Mouse (Mus musculus) intestine, embryonic 14.5 days (tissue): Measurements from ENCODE around the gene Bet1l. TPM values are rescaled to one million over a fixed set of nuclear protein-coding genes. Genes with fewer than 3 reads are reported as not detected.

ENCODE experiments used
- ATAC-seq: fragments of 200-750 bp; cut with Nextera tagmentation; replicated peaks from 2 replicates; pipeline ENCODE4 v1.8.0; 2017; ENCODE audit warnings: low read depth, moderate number of reproducible peaks, moderate TSS enrichment, moderate library complexity; ENCODE audit not compliant: low FRiP score, low TSS enrichment
- DNase-seq: peaks from one replicate; pipeline ENCODE4 v3.0.0-alpha.2; 2018; ENCODE audit warnings: low spot score
- H3K27ac ChIP-seq: fragments of 300-500 bp; sonication (generic); 2 replicates; pipeline ENCODE4 v1.5.1; 2014; ENCODE audit warnings: low read depth, mild to moderate bottlenecking, control low read depth
- H3K27me3 ChIP-seq: fragments of 300-500 bp; sonication (generic); replicated peaks from 2 replicates; pipeline ENCODE4 v1.6.1; 2014; ENCODE audit warnings: low read length, control low read depth; ENCODE audit not compliant: control insufficient read depth, insufficient read depth
- H3K36me3 ChIP-seq: fragments of 300-500 bp; sonication (generic); 2 replicates; pipeline ENCODE4 v1.6.1; 2014; ENCODE audit warnings: low read length, control low read depth; ENCODE audit not compliant: control insufficient read depth, insufficient read depth
- H3K4me1 ChIP-seq: fragments of 300-500 bp; sonication (generic); replicated peaks from 2 replicates; pipeline ENCODE4 v1.6.1; 2014; ENCODE audit warnings: low read length, control low read depth, mixed read lengths; ENCODE audit not compliant: control insufficient read depth, insufficient read depth
- H3K4me2 ChIP-seq: fragments of 300-500 bp; sonication (generic); 2 replicates; pipeline ENCODE4 v1.6.1; 2014; ENCODE audit warnings: low read length
- H3K4me3 ChIP-seq: fragments of 300-500 bp; sonication (generic); 2 replicates; pipeline ENCODE4 v1.5.1; 2014; ENCODE audit warnings: low read depth, low read length, control low read depth, mixed read lengths
- H3K9ac ChIP-seq: fragments of 300-500 bp; sonication (generic); 2 replicates; pipeline ENCODE4 v1.6.1; 2014; ENCODE audit warnings: mild to moderate bottlenecking, low read length
- H3K9me3 ChIP-seq: fragments of 300-500 bp; sonication (generic); 2 replicates; pipeline ENCODE4 v1.6.1; 2016; ENCODE audit warnings: low read length, control low read depth; ENCODE audit not compliant: control insufficient read depth
- WGBS: fragments of 180-500 bp; shearing (Covaris S2); extraction: QIAGEN DNeasy Blood & Tissue Kit; methylation state at CpG from one replicate; pipeline ENCODE4 v1.1.7; 2014; 5-methylcytosine and 5-hydroxymethylcytosine counted together
- polyA plus RNA-seq: library from polyadenylated mRNA; unstranded; fragments of >200 nt; fragmentation: Nextera tagmentation; extraction: Ambion mirVana; gene quantifications from 2 replicates; pipeline ENCODE4 v1.2.1, GENCODE M21; 2014

Bet1l gene
- polyA plus RNA-seq, 1 experiment from 2014 or later, result 42.3 TPM

- no peak within 1 kb of the TSS for H3K4me2 ChIP-seq
- H3K27me3 ChIP-seq, result peaks cover 8% of the 10 kb centered on the region; the same call in 1 of the 2 replicates
- no peak within 1 kb of the TSS for H3K27ac ChIP-seq
- no peaks in the 10 kb centered on the region for H3K9me3 ChIP-seq
- no peaks in the 10 kb centered on the region for H3K36me3 ChIP-seq
- no peaks in the 10 kb centered on the region for H3K4me1 ChIP-seq
- no peak within 1 kb of the TSS for H3K9ac ChIP-seq
- ATAC-seq, result peak; percentile 78
- 29% methylated on average over 14 of the region's 14 CpGs for WGBS
- DNase-seq, result peak; percentile 99
- H3K4me3 ChIP-seq, result no peak within 1 kb of the TSS
These were observed 12.3 kb downstream of the Bet1l start, which contains the start of gene Scgb1c1 for GRCm38 (mm10) chr7:140844905-140845665. TSS of gene Scgb1c1 (plus strand) at chr7:140845547.

- Histone ChIP-seq H3K4me1 (no peaks in the 10 kb centered on the region), H3K36me3 (no peaks in the 10 kb centered on the region), H3K9ac (no peak overlapping the region), H3K4me3 (no peak overlapping the region), H3K27ac (no peak overlapping the region), H3K4me2 (no peak overlapping the region), H3K9me3 (no peaks in the 10 kb centered on the region), H3K27me3 (peaks cover 8% of the 10 kb centered on the region; the same call in 1 of the 2 replicates)
- WGBS, result 73% methylated on average over 7 of the region's 7 CpGs
- ATAC-seq (no peak), DNase-seq (no peak)
These were observed 13.6 kb downstream of the Bet1l start for GRCm38 (mm10) chr7:140843806-140844205.

- Histone ChIP-seq H3K9ac (no peak overlapping the region), H3K4me2 (no peak overlapping the region), H3K4me3 (no peak overlapping the region), H3K27ac (no peak overlapping the region), H3K9me3 (no peaks in the 10 kb centered on the region), H3K27me3 (peaks cover 8% of the 10 kb centered on the region; the same call in 1 of the 2 replicates), H3K4me1 (no peaks in the 10 kb centered on the region), H3K36me3 (no peaks in the 10 kb centered on the region)
- DNase-seq (no peak), ATAC-seq (no peak)
- WGBS, result 35% methylated on average over 19 of the region's 19 CpGs
These were observed 16.3 kb downstream of the Bet1l start for GRCm38 (mm10) chr7:140840750-140841735.

- DNase-seq (no peak), ATAC-seq (no peak)
- Histone ChIP-seq H3K9ac (no peak overlapping the region), H3K4me1 (no peaks in the 10 kb centered on the region), H3K36me3 (no peaks in the 10 kb centered on the region), H3K9me3 (no peaks in the 10 kb centered on the region), H3K27ac (no peak overlapping the region), H3K4me3 (no peak overlapping the region), H3K27me3 (peaks cover 8% of the 10 kb centered on the region; the same call in 1 of the 2 replicates), H3K4me2 (no peak overlapping the region)
- WGBS, result 56% methylated on average over 5 of the region's 5 CpGs
These were observed 17.8 kb downstream of the Bet1l start for GRCm38 (mm10) chr7:140839556-140839955.

- WGBS, result 79% methylated on average over 9 of the region's 9 CpGs
- Histone ChIP-seq H3K36me3 (no peaks in the 10 kb centered on the region), H3K27ac (no peak overlapping the region), H3K9me3 (no peaks in the 10 kb centered on the region), H3K4me2 (no peak overlapping the region), H3K27me3 (no peaks in the 10 kb centered on the region), H3K4me3 (no peak overlapping the region), H3K4me1 (no peaks in the 10 kb centered on the region), H3K9ac (no peak overlapping the region)
- no peak for ATAC-seq
- DNase-seq, result no peak
These were observed 20.9 kb downstream of the Bet1l start for GRCm38 (mm10) chr7:140836243-140837115.

GRCm38 (mm10) chr7:140835758-140836087 lies 21.7 kb downstream of the Bet1l start:
- no peak overlapping the region for H3K9ac ChIP-seq
- DNase-seq, result no peak
- no peaks in the 10 kb centered on the region for H3K36me3 ChIP-seq
- no peaks in the 10 kb centered on the region for H3K9me3 ChIP-seq
- H3K27ac ChIP-seq, result no peak overlapping the region
- H3K4me3 ChIP-seq, result no peak overlapping the region
- 69% methylated on average over 2 of the region's 2 CpGs for WGBS
- no peak overlapping the region for H3K4me2 ChIP-seq
- no peak for ATAC-seq
- no peaks in the 10 kb centered on the region for H3K4me1 ChIP-seq
- H3K27me3 ChIP-seq, result no peaks in the 10 kb centered on the region

GRCm38 (mm10) chr7:140834968-140835757 lies 22.2 kb downstream of the Bet1l start, which contains the start of gene Urah:
TSS of gene Urah (plus strand) at chr7:140835018.
- H3K9me3 ChIP-seq, result no peaks in the 10 kb centered on the region
- no peak within 1 kb of the TSS for H3K9ac ChIP-seq
- no peak within 1 kb of the TSS for H3K4me3 ChIP-seq
- no peak within 1 kb of the TSS for H3K4me2 ChIP-seq
- no peaks in the 10 kb centered on the region for H3K27me3 ChIP-seq
- no peaks in the 10 kb centered on the region for H3K36me3 ChIP-seq
- 37% methylated on average over 20 of the region's 20 CpGs for WGBS
- ATAC-seq (peak; percentile 47; the same call in 1 of the 2 replicates), DNase-seq (no peak)
- no peak within 1 kb of the TSS for H3K27ac ChIP-seq
- no peaks in the 10 kb centered on the region for H3K4me1 ChIP-seq
